Mouse (Mus musculus): ENCODE data around the gene Arhgap4. TPM values are rescaled to one million over a fixed set of nuclear protein-coding genes. Genes with fewer than 3 reads are reported as not detected.

Gene Arhgap4
- polyA plus RNA-seq, 1 experiment from 2014 or later, result 2.1 TPM

DNA sequence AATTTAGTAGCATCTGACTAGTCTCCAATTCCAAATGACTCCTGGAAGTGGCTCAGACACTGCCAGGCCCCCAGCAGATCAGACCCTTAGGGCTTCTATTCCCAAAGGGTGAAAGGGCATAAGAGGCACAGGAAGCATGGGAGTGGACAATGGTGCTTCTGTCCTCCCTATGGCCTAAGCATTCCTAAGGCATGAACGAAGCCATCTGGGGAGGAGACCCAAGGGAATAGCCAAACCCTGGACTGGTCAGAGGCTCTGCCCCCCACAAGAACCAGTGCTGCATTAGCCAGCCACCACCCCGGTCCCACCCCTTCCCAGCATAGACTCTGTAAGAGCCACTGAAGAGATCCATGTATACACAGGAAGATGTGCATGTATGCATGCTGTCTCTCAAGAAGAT lies 45.8 kb downstream of the Arhgap4 start:
- H3K4me1 ChIP-seq (ENCODE audit: control insufficient read depth, insufficient read depth, low read length), result no peaks in the 10 kb centered on the region
- H3K4me3 ChIP-seq (ENCODE audit: low read depth, low read length), result no peak overlapping the region
- H3K9me3 ChIP-seq (ENCODE audit: control insufficient read depth, low read length), result no peaks in the 10 kb centered on the region
- no peak for DNase-seq (ENCODE audit: low spot score)
- ATAC-seq (ENCODE audit: insufficient read depth, low FRiP score, low TSS enrichment), result no peak
- H3K4me2 ChIP-seq (ENCODE audit: low read depth), result no peak overlapping the region
- no peaks in the 10 kb centered on the region for H3K36me3 ChIP-seq (ENCODE audit: control insufficient read depth, insufficient read depth, low read length)
- H3K27ac ChIP-seq (ENCODE audit: low read depth, low read length), result no peak overlapping the region
- H3K9ac ChIP-seq (ENCODE audit: low read length), result no peak overlapping the region
- no peaks in the 10 kb centered on the region for H3K27me3 ChIP-seq (ENCODE audit: control insufficient read depth, insufficient read depth, low read length)
- 72% methylated on average over 2 of the region's 2 CpGs for WGBS

DNA sequence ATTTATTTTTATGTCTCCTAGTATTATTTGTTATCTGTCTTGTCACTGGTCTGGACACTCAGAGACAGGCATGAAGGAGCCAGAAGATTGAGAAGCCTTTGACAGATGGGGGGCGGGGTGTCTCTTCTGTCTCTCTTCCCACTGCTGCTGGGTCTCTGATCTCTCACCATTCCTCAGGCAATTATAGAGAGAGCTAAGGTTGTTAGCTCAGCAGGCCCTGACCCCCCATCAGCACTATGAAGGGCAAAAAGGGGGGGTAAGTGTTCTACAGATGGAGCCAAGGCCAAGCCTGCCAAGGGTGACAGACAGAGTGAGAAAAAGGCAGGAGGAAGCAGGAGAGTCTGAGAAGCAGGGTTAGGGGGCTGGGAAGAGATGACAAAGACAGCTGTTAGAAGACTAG lies 49.7 kb downstream of the Arhgap4 start:
- DNase-seq (ENCODE audit: low spot score), result no peak
- Histone ChIP-seq H3K4me3 (ENCODE audit: low read depth, low read length) (no peak overlapping the region), H3K4me1 (ENCODE audit: control insufficient read depth, insufficient read depth, low read length) (no peaks in the 10 kb centered on the region), H3K9me3 (ENCODE audit: control insufficient read depth, low read length) (no peaks in the 10 kb centered on the region), H3K27ac (ENCODE audit: low read depth, low read length) (no peak overlapping the region), H3K27me3 (ENCODE audit: control insufficient read depth, insufficient read depth, low read length) (no peaks in the 10 kb centered on the region), H3K4me2 (ENCODE audit: low read depth) (no peak overlapping the region), H3K9ac (ENCODE audit: low read length) (no peak overlapping the region), H3K36me3 (ENCODE audit: control insufficient read depth, insufficient read depth, low read length) (no peaks in the 10 kb centered on the region)
- ATAC-seq (ENCODE audit: insufficient read depth, low FRiP score, low TSS enrichment), result no peak
- 58% methylated on average over 1 of the region's 1 CpGs for WGBS

DNA sequence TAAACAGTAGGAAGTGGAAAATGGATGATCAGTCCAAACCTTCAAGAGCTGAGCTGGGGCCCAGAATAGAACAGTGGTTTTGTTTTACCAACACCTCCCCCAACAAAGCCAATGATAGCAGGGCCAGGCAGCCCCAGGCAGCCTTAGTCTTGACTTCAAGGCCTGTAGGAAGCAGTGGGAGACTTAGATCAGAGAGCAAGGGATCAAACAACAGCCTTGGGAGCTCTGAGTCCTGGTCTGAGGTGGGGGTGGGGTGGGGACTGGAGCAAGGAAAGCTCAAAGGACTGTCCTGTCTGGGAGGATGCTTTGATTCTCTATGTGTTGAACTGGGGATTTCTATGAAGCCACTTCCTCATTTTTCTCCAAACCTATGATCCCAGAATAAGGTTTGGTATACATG lies 50.2 kb downstream of the Arhgap4 start:
- Histone ChIP-seq H3K36me3 (ENCODE audit: control insufficient read depth, insufficient read depth, low read length) (no peaks in the 10 kb centered on the region), H3K4me1 (ENCODE audit: control insufficient read depth, insufficient read depth, low read length) (no peaks in the 10 kb centered on the region), H3K9me3 (ENCODE audit: control insufficient read depth, low read length) (no peaks in the 10 kb centered on the region), H3K4me2 (ENCODE audit: low read depth) (no peak overlapping the region), H3K9ac (ENCODE audit: low read length) (no peak overlapping the region), H3K27ac (ENCODE audit: low read depth, low read length) (no peak overlapping the region), H3K27me3 (ENCODE audit: control insufficient read depth, insufficient read depth, low read length) (no peaks in the 10 kb centered on the region), H3K4me3 (ENCODE audit: low read depth, low read length) (no peak overlapping the region)
- no peak for ATAC-seq (ENCODE audit: insufficient read depth, low FRiP score, low TSS enrichment)
- no peak for DNase-seq (ENCODE audit: low spot score)

DNA sequence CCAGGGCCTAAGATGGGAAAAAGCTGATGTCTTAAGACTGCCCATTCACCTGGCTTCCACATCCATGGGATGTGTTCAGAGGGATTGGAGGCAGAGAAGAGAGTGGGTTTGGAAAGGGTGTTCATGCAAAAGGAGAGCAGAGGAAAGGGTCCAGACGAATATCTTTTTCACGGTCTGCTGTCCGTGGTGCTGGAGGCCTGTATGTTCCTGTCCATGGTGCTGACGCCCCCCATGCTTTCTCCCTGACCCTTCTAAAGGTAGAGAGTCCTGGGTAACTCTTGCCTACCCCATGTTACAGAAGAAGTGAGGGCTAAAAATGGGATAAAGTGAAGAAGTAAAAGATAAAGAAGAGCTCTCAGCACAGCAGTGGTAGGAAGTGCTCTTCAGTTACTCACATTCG lies 52.3 kb downstream of the Arhgap4 start:
- ATAC-seq (ENCODE audit: insufficient read depth, low FRiP score, low TSS enrichment) (no peak), DNase-seq (ENCODE audit: low spot score) (peak; percentile 34)
- Histone ChIP-seq H3K36me3 (ENCODE audit: control insufficient read depth, insufficient read depth, low read length) (no peaks in the 10 kb centered on the region), H3K27ac (ENCODE audit: low read depth, low read length) (no peak overlapping the region), H3K4me3 (ENCODE audit: low read depth, low read length) (no peak overlapping the region), H3K9ac (ENCODE audit: low read length) (no peak overlapping the region), H3K4me2 (ENCODE audit: low read depth) (no peak overlapping the region), H3K9me3 (ENCODE audit: control insufficient read depth, low read length) (no peaks in the 10 kb centered on the region), H3K4me1 (ENCODE audit: control insufficient read depth, insufficient read depth, low read length) (no peaks in the 10 kb centered on the region), H3K27me3 (ENCODE audit: control insufficient read depth, insufficient read depth, low read length) (no peaks in the 10 kb centered on the region)
- 19% methylated on average over 5 of the region's 5 CpGs for WGBS

DNA sequence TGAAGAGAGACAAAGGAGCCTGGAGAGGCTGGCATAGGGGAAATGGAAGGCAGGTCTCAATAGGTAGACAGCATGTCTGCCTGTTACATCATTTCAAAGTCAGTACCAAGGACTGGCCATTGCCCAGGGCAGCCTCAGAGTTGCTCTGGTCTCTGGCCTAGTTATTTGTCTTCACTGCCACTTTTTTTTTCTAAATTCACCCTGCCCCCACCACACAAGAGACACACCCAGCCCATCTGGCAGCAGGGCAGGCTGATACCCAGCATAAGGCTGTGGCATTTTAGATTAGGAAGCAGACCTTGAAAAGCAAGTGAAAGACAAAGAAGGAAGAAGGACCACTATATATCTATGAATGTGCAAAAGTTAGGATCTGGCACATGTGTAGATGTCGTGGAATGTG lies 53.8 kb downstream of the Arhgap4 start:
- DNase-seq (ENCODE audit: low spot score) (no peak), ATAC-seq (ENCODE audit: insufficient read depth, low FRiP score, low TSS enrichment) (no peak)
- Histone ChIP-seq H3K4me1 (ENCODE audit: control insufficient read depth, insufficient read depth, low read length) (no peaks in the 10 kb centered on the region), H3K4me2 (ENCODE audit: low read depth) (no peak overlapping the region), H3K27me3 (ENCODE audit: control insufficient read depth, insufficient read depth, low read length) (no peaks in the 10 kb centered on the region), H3K27ac (ENCODE audit: low read depth, low read length) (no peak overlapping the region), H3K9me3 (ENCODE audit: control insufficient read depth, low read length) (no peaks in the 10 kb centered on the region), H3K4me3 (ENCODE audit: low read depth, low read length) (no peak overlapping the region), H3K9ac (ENCODE audit: low read length) (no peak overlapping the region), H3K36me3 (ENCODE audit: control insufficient read depth, insufficient read depth, low read length) (no peaks in the 10 kb centered on the region)
- 62% methylated on average over 1 of the region's 1 CpGs for WGBS

- no peak overlapping the region for H3K4me2 ChIP-seq (ENCODE audit: low read depth)
- no peak overlapping the region for H3K27ac ChIP-seq (ENCODE audit: low read depth, low read length)
- no peak overlapping the region for H3K9ac ChIP-seq (ENCODE audit: low read length)
- no peak overlapping the region for H3K4me3 ChIP-seq (ENCODE audit: low read depth, low read length)
- no peaks in the 10 kb centered on the region for H3K9me3 ChIP-seq (ENCODE audit: control insufficient read depth, low read length)
- H3K27me3 ChIP-seq (ENCODE audit: control insufficient read depth, insufficient read depth, low read length), result no peaks in the 10 kb centered on the region
- DNase-seq (ENCODE audit: low spot score), result no peak
- H3K36me3 ChIP-seq (ENCODE audit: control insufficient read depth, insufficient read depth, low read length), result no peaks in the 10 kb centered on the region
- 34% methylated on average over 3 of the region's 3 CpGs for WGBS
- no peaks in the 10 kb centered on the region for H3K4me1 ChIP-seq (ENCODE audit: control insufficient read depth, insufficient read depth, low read length)
- ATAC-seq (ENCODE audit: insufficient read depth, low FRiP score, low TSS enrichment), result no peak
These were observed 54.4 kb downstream of the Arhgap4 start for GRCm38 (mm10) chrX:73867256-73867655.

- WGBS, result 46% methylated on average over 3 of the region's 3 CpGs
These were observed 57.0 kb downstream of the Arhgap4 start for GRCm38 (mm10) chrX:73864692-73865091.

GRCm38 (mm10) chrX:73855087-73855408 lies 66.6 kb downstream of the Arhgap4 start:
- H3K4me2 ChIP-seq (ENCODE audit: low read depth), result no peak overlapping the region
- ATAC-seq (ENCODE audit: insufficient read depth, low FRiP score, low TSS enrichment), result no peak
- H3K9ac ChIP-seq (ENCODE audit: low read length), result no peak overlapping the region
- no peak overlapping the region for H3K4me3 ChIP-seq (ENCODE audit: low read depth, low read length)
- no peaks in the 10 kb centered on the region for H3K4me1 ChIP-seq (ENCODE audit: control insufficient read depth, insufficient read depth, low read length)
- no peak overlapping the region for H3K27ac ChIP-seq (ENCODE audit: low read depth, low read length)
- H3K27me3 ChIP-seq (ENCODE audit: control insufficient read depth, insufficient read depth, low read length), result no peaks in the 10 kb centered on the region
- DNase-seq (ENCODE audit: low spot score), result no peak
- H3K36me3 ChIP-seq (ENCODE audit: control insufficient read depth, insufficient read depth, low read length), result no peaks in the 10 kb centered on the region
- 88% methylated on average over 3 of the region's 3 CpGs for WGBS
- no peaks in the 10 kb centered on the region for H3K9me3 ChIP-seq (ENCODE audit: control insufficient read depth, low read length)

More at GRCm38 (mm10) chrX:73864692-73865091, 57.0 kb downstream of the Arhgap4 start:
- H3K36me3 ChIP-seq (ENCODE audit: control insufficient read depth, insufficient read depth, low read length), result no peaks in the 10 kb centered on the region
- H3K9ac ChIP-seq (ENCODE audit: low read length), result no peak overlapping the region
- no peaks in the 10 kb centered on the region for H3K27me3 ChIP-seq (ENCODE audit: control insufficient read depth, insufficient read depth, low read length)
- peak; percentile 68 for ATAC-seq (ENCODE audit: insufficient read depth, low FRiP score, low TSS enrichment)
- DNase-seq (ENCODE audit: low spot score), result peak; percentile 44
- no peaks in the 10 kb centered on the region for H3K9me3 ChIP-seq (ENCODE audit: control insufficient read depth, low read length)
- H3K4me2 ChIP-seq (ENCODE audit: low read depth), result no peak overlapping the region
- H3K4me3 ChIP-seq (ENCODE audit: low read depth, low read length), result no peak overlapping the region
- H3K27ac ChIP-seq (ENCODE audit: low read depth, low read length), result no peak overlapping the region
- no peaks in the 10 kb centered on the region for H3K4me1 ChIP-seq (ENCODE audit: control insufficient read depth, insufficient read depth, low read length)

GRCm38 (mm10) chrX:73854326-73855086 lies 67.2 kb downstream of the Arhgap4 start:
- Histone ChIP-seq H3K36me3 (ENCODE audit: control insufficient read depth, insufficient read depth, low read length) (no peaks in the 10 kb centered on the region), H3K9me3 (ENCODE audit: control insufficient read depth, low read length) (no peaks in the 10 kb centered on the region), H3K27me3 (ENCODE audit: control insufficient read depth, insufficient read depth, low read length) (no peaks in the 10 kb centered on the region), H3K9ac (ENCODE audit: low read length) (no peak overlapping the region), H3K27ac (ENCODE audit: low read depth, low read length) (no peak overlapping the region), H3K4me2 (ENCODE audit: low read depth) (no peak overlapping the region), H3K4me3 (ENCODE audit: low read depth, low read length) (no peak overlapping the region), H3K4me1 (ENCODE audit: control insufficient read depth, insufficient read depth, low read length) (no peaks in the 10 kb centered on the region)
- no peak for ATAC-seq (ENCODE audit: insufficient read depth, low FRiP score, low TSS enrichment)
- DNase-seq (ENCODE audit: low spot score), result no peak
- 86% methylated on average over 9 of the region's 9 CpGs for WGBS

Measured in neural tube, embryonic 11.5 days (tissue).